Mouse (Mus musculus): Measurements from ENCODE around the gene Vps72.

Vps72 gene

DNA sequence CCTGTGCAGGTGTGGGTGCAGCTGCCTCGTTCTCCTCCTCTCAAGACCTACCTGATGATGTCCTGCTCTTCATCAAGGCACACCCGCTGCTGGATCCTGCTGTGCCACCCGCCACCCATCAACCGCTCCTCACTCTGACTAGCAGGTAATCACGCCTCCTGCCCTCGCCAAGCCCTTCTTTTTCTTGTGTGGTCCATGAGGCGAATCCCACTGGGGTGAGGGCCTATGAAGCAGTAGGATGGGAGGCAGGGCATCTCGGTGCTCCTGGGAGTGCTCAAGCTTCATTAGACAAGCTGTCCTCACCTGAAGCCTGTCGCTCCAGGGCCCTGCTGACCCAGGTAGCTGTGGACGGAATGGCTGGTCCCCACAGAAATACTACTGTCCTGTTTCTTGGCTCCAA is 59.2 kb downstream of the Vps72 start:
- no peak for DNase-seq (ENCODE audit: low read depth)

DNA sequence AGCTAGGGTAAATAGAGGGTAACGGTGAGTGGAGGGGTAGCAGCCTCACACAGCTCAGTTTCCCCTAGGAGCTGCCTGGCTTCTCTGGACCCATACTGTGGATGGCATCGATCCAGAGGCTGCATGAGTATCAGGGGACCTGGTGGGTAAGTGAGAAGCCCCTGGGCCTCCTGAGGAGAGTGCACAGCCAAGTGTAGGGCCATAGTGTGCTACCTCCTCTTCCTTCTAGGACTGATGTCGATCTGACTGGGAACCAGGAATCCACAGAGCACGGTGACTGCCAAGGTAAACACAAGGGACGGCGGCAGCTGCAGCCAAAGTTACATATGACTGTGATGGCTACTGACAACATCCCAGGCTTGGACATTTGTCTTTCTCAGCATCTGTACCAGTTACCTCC is 60.3 kb downstream of the Vps72 start:
- no peak for DNase-seq (ENCODE audit: low read depth)
